Mouse (Mus musculus): Measurements from ENCODE around the gene Bcar1. TPM values are rescaled to one million over a fixed set of nuclear protein-coding genes. Genes with fewer than 3 reads are reported as not detected.

Bcar1 gene
- polyA plus RNA-seq, 1 experiment = 136 TPM

- TF ChIP-seq MYOG (IDR thresholded peaks at IDR 0.05; ENCODE audit: control insufficient read depth, extremely low read depth, insufficient read length) = no peak
- TF ChIP-seq MYOD1 (IDR thresholded peaks at IDR 0.05; ENCODE audit: control insufficient read depth, insufficient read length, low read depth) = no peak
- no peak for TF ChIP-seq FOSL1 (IDR thresholded peaks at IDR 0.05; ENCODE audit: insufficient read depth, low read length, poor library complexity, severe bottlenecking)
- no peak for TF ChIP-seq USF1 (IDR thresholded peaks at IDR 0.05; ENCODE audit: low read depth)
Measured at GRCm38 (mm10) chr8:111725341-111725740, 18.3 kb downstream of the Bcar1 start.

GRCm38 (mm10) chr8:111720115-111720544, 23.5 kb downstream of the Bcar1 start:
- Histone ChIP-seq H3K36me3 (ENCODE audit: control insufficient read depth, insufficient read depth) (peaks cover 83% of the 10 kb centered on the region), H3K79me3 (ENCODE audit: low read depth) (peaks cover 83% of the 10 kb centered on the region), H3K79me2 (ENCODE audit: control insufficient read depth, insufficient read depth) (peaks cover 100% of the 10 kb centered on the region), H3K27me3 (ENCODE audit: control insufficient read depth, insufficient read depth, insufficient read length) (no peaks in the 10 kb centered on the region), H3ac (ENCODE audit: control insufficient read depth, insufficient read length, low read depth) (no peak overlapping the region), H3K4me3 (ENCODE audit: insufficient read depth, poor library complexity, severe bottlenecking) (no peak overlapping the region)
- peak; percentile 54 for TF ChIP-seq CEBPB (IDR thresholded peaks at IDR 0.05; ENCODE audit: low read depth)
- TF ChIP-seq MAX (IDR thresholded peaks at IDR 0.05) = no peak

More at GRCm38 (mm10) chr8:111725341-111725740, 18.3 kb downstream of the Bcar1 start:
- peaks cover 100% of the 10 kb centered on the region for H3K79me2 ChIP-seq (ENCODE audit: control insufficient read depth, insufficient read depth)
- H3K4me3 ChIP-seq (ENCODE audit: insufficient read depth, poor library complexity, severe bottlenecking) = no peak overlapping the region
- no peaks in the 10 kb centered on the region for H3K27me3 ChIP-seq (ENCODE audit: control insufficient read depth, insufficient read depth, insufficient read length)
- no peak overlapping the region for H3ac ChIP-seq (ENCODE audit: control insufficient read depth, insufficient read length, low read depth)
- H3K79me3 ChIP-seq (ENCODE audit: low read depth) = peaks cover 92% of the 10 kb centered on the region
- H3K36me3 ChIP-seq (ENCODE audit: control insufficient read depth, insufficient read depth) = peaks cover 56% of the 10 kb centered on the region

GRCm38 (mm10) chr8:111718937-111719336, 24.7 kb downstream of the Bcar1 start:
- H3K36me3 ChIP-seq (ENCODE audit: control insufficient read depth, insufficient read depth) = peaks cover 84% of the 10 kb centered on the region
- peaks cover 94% of the 10 kb centered on the region for H3K79me2 ChIP-seq (ENCODE audit: control insufficient read depth, insufficient read depth)
- H3ac ChIP-seq (ENCODE audit: control insufficient read depth, insufficient read length, low read depth) = no peak overlapping the region
- H3K4me3 ChIP-seq (ENCODE audit: insufficient read depth, poor library complexity, severe bottlenecking) = no peak overlapping the region
- H3K79me3 ChIP-seq (ENCODE audit: low read depth) = peaks cover 73% of the 10 kb centered on the region
- H3K27me3 ChIP-seq (ENCODE audit: control insufficient read depth, insufficient read depth, insufficient read length) = no peaks in the 10 kb centered on the region
- TF ChIP-seq CEBPB (IDR thresholded peaks at IDR 0.05; ENCODE audit: low read depth) (no peak), USF1 (IDR thresholded peaks at IDR 0.05; ENCODE audit: low read depth) (no peak), CTCF (IDR thresholded peaks at IDR 0.05; ENCODE audit: control insufficient read depth, insufficient read depth, insufficient read length) (no peak)

- no peaks in the 10 kb centered on the region for H3K27me3 ChIP-seq (ENCODE audit: control insufficient read depth, insufficient read depth, insufficient read length)
- peak overlapping the region; percentile 19 for H3ac ChIP-seq (ENCODE audit: control insufficient read depth, insufficient read length, low read depth)
- H3K79me3 ChIP-seq (ENCODE audit: low read depth) = peaks cover 65% of the 10 kb centered on the region
- TF ChIP-seq MYOD1 (IDR thresholded peaks at IDR 0.05; ENCODE audit: control insufficient read depth, insufficient read length, low read depth) (no peak), FOSL1 (IDR thresholded peaks at IDR 0.05; ENCODE audit: insufficient read depth, low read length, poor library complexity, severe bottlenecking) (no peak), MAX (IDR thresholded peaks at IDR 0.05) (no peak), MYOG (IDR thresholded peaks at IDR 0.05; ENCODE audit: control insufficient read depth, extremely low read depth, insufficient read length) (no peak), USF1 (IDR thresholded peaks at IDR 0.05; ENCODE audit: low read depth) (no peak), CTCF (IDR thresholded peaks at IDR 0.05; ENCODE audit: control insufficient read depth, insufficient read depth, insufficient read length) (no peak), CEBPB (IDR thresholded peaks at IDR 0.05; ENCODE audit: low read depth) (no peak)
- H3K4me3 ChIP-seq (ENCODE audit: insufficient read depth, poor library complexity, severe bottlenecking) = no peak overlapping the region
- H3K79me2 ChIP-seq (ENCODE audit: control insufficient read depth, insufficient read depth) = peaks cover 92% of the 10 kb centered on the region
- peaks cover 87% of the 10 kb centered on the region for H3K36me3 ChIP-seq (ENCODE audit: control insufficient read depth, insufficient read depth)
Measured at GRCm38 (mm10) chr8:111717866-111718265, 25.7 kb downstream of the Bcar1 start.

- Histone ChIP-seq H3ac (ENCODE audit: control insufficient read depth, insufficient read length, low read depth) (no peak overlapping the region), H3K79me2 (ENCODE audit: control insufficient read depth, insufficient read depth) (peaks cover 92% of the 10 kb centered on the region), H3K36me3 (ENCODE audit: control insufficient read depth, insufficient read depth) (peaks cover 87% of the 10 kb centered on the region), H3K27me3 (ENCODE audit: control insufficient read depth, insufficient read depth, insufficient read length) (no peaks in the 10 kb centered on the region), H3K79me3 (ENCODE audit: low read depth) (peaks cover 61% of the 10 kb centered on the region), H3K4me3 (ENCODE audit: insufficient read depth, poor library complexity, severe bottlenecking) (no peak overlapping the region)
- no peak for TF ChIP-seq FOSL1 (IDR thresholded peaks at IDR 0.05; ENCODE audit: insufficient read depth, low read length, poor library complexity, severe bottlenecking)
- TF ChIP-seq MYOD1 (IDR thresholded peaks at IDR 0.05; ENCODE audit: control insufficient read depth, insufficient read length, low read depth) = no peak
- no peak for TF ChIP-seq CTCF (IDR thresholded peaks at IDR 0.05; ENCODE audit: control insufficient read depth, insufficient read depth, insufficient read length)
- no peak for TF ChIP-seq USF1 (IDR thresholded peaks at IDR 0.05; ENCODE audit: low read depth)
- TF ChIP-seq MAX (IDR thresholded peaks at IDR 0.05) = no peak
- no peak for TF ChIP-seq CEBPB (IDR thresholded peaks at IDR 0.05; ENCODE audit: low read depth)
- no peak for TF ChIP-seq MYOG (IDR thresholded peaks at IDR 0.05; ENCODE audit: control insufficient read depth, extremely low read depth, insufficient read length)
Measured at GRCm38 (mm10) chr8:111717488-111717792, 26.2 kb downstream of the Bcar1 start.

GRCm38 (mm10) chr8:111716603-111717487, 26.8 kb downstream of the Bcar1 start:
- peaks cover 56% of the 10 kb centered on the region for H3K79me3 ChIP-seq (ENCODE audit: low read depth)
- no peak overlapping the region for H3K4me3 ChIP-seq (ENCODE audit: insufficient read depth, poor library complexity, severe bottlenecking)

More at GRCm38 (mm10) chr8:111716603-111717487, 26.8 kb downstream of the Bcar1 start:
- Histone ChIP-seq H3K79me2 (ENCODE audit: control insufficient read depth, insufficient read depth) (peaks cover 86% of the 10 kb centered on the region), H3K36me3 (ENCODE audit: control insufficient read depth, insufficient read depth) (peaks cover 91% of the 10 kb centered on the region), H3K27me3 (ENCODE audit: control insufficient read depth, insufficient read depth, insufficient read length) (no peaks in the 10 kb centered on the region), H3ac (ENCODE audit: control insufficient read depth, insufficient read length, low read depth) (peak overlapping the region; percentile 24)
- TF ChIP-seq USF1 (IDR thresholded peaks at IDR 0.05; ENCODE audit: low read depth) (no peak), MYOG (IDR thresholded peaks at IDR 0.05; ENCODE audit: control insufficient read depth, extremely low read depth, insufficient read length) (no peak), CEBPB (IDR thresholded peaks at IDR 0.05; ENCODE audit: low read depth) (no peak), FOSL1 (IDR thresholded peaks at IDR 0.05; ENCODE audit: insufficient read depth, low read length, poor library complexity, severe bottlenecking) (no peak), MAX (IDR thresholded peaks at IDR 0.05) (no peak), CTCF (IDR thresholded peaks at IDR 0.05; ENCODE audit: control insufficient read depth, insufficient read depth, insufficient read length) (no peak), MYOD1 (IDR thresholded peaks at IDR 0.05; ENCODE audit: control insufficient read depth, insufficient read length, low read depth) (no peak)
